Mouse (Mus musculus) fat pad, adult 2 months (tissue): Measurements from ENCODE around the gene Carm1.

Experiments
- DNase-seq: peaks from one replicate; pipeline ENCODE4 v3.0.0-alpha.2; 2011; ENCODE audit warnings: low read depth, low spot score; ENCODE audit errors: extremely low read depth

Carm1 gene

GRCm38 (mm10) chr9:21606648-21607047 lies 60.0 kb downstream of the Carm1 start:
- no peak for DNase-seq

- no peak for DNase-seq
Measured at GRCm38 (mm10) chr9:21609861-21610260, 63.2 kb downstream of the Carm1 start.

GRCm38 (mm10) chr9:21614864-21615616 lies 68.3 kb downstream of the Carm1 start:
- no peak for DNase-seq

GRCm38 (mm10) chr9:21615617-21616231 lies 69.0 kb downstream of the Carm1 start, which contains the start of gene Smarca4:
TSS of gene Smarca4 (plus strand) at chr9:21616169.
- peak; percentile 55 for DNase-seq

GRCm38 (mm10) chr9:21616232-21616781 lies 69.6 kb downstream of the Carm1 start:
- DNase-seq: no peak

GRCm38 (mm10) chr9:21617066-21617465 lies 70.4 kb downstream of the Carm1 start:
- no peak for DNase-seq

GRCm38 (mm10) chr9:21620229-21620628 lies 73.5 kb downstream of the Carm1 start:
- peak; percentile 57 for DNase-seq

- no peak for DNase-seq
Measured at GRCm38 (mm10) chr9:21622676-21623075, 76.0 kb downstream of the Carm1 start.

GRCm38 (mm10) chr9:21625342-21626339 lies 78.9 kb downstream of the Carm1 start:
- no peak for DNase-seq

GRCm38 (mm10) chr9:21626571-21626970 lies 79.9 kb downstream of the Carm1 start:
- DNase-seq: no peak

GRCm38 (mm10) chr9:21627145-21627795 lies 80.6 kb downstream of the Carm1 start:
- no peak for DNase-seq

- no peak for DNase-seq
Measured at GRCm38 (mm10) chr9:21630673-21631072, 84.0 kb downstream of the Carm1 start.

- DNase-seq: no peak
Measured at GRCm38 (mm10) chr9:21633106-21633505, 86.4 kb downstream of the Carm1 start.

- DNase-seq: no peak
Measured at GRCm38 (mm10) chr9:21635639-21636038, 88.9 kb downstream of the Carm1 start.

GRCm38 (mm10) chr9:21639031-21639430 lies 92.3 kb downstream of the Carm1 start:
- no peak for DNase-seq
